Mouse (Mus musculus) limb, embryonic 11.5 days (tissue): ENCODE data around the gene Nacad. TPM values are rescaled to one million over a fixed set of nuclear protein-coding genes. Genes with fewer than 3 reads are reported as not detected.

Experiments
- ATAC-seq: fragments of 200-750 bp; cut with Nextera tagmentation; 2 replicates; pipeline ENCODE4 v1.8.0; 2017; ENCODE audit warnings: low read depth; ENCODE audit not compliant: insufficient number of reproducible peaks, low FRiP score, low TSS enrichment
- DNase-seq: peaks from one replicate; pipeline ENCODE4 v3.0.0-alpha.2; 2015; ENCODE audit warnings: low spot score
- H3K27ac ChIP-seq: fragments of 300-500 bp; sonication (generic); replicated peaks from 2 replicates; pipeline ENCODE4 v1.5.1; 2014; ENCODE audit warnings: low read depth, mild to moderate bottlenecking, low read length
- H3K27me3 ChIP-seq: fragments of 300-500 bp; sonication (generic); 2 replicates; pipeline ENCODE4 v1.6.1; 2014; ENCODE audit warnings: mild to moderate bottlenecking, low read length, mixed read lengths; ENCODE audit not compliant: control insufficient read depth, insufficient read depth
- H3K36me3 ChIP-seq: fragments of 300-500 bp; sonication (generic); 2 replicates; pipeline ENCODE4 v1.6.1; 2014; ENCODE audit warnings: mild to moderate bottlenecking, low read length, moderate library complexity, mixed read lengths; ENCODE audit not compliant: control insufficient read depth, insufficient read depth
- H3K4me1 ChIP-seq: fragments of 300-500 bp; sonication (generic); 2 replicates; pipeline ENCODE4 v1.6.1; 2014; ENCODE audit warnings: low read length, mixed read lengths; ENCODE audit not compliant: control insufficient read depth, insufficient read depth
- H3K4me2 ChIP-seq: fragments of 300-500 bp; sonication (generic); 2 replicates; pipeline ENCODE4 v1.6.1; 2014; ENCODE audit warnings: low read depth, mild to moderate bottlenecking, moderate library complexity; ENCODE audit not compliant: severe bottlenecking
- H3K4me3 ChIP-seq: fragments of 300-500 bp; sonication (generic); 2 replicates; pipeline ENCODE4 v1.5.1; 2014; ENCODE audit warnings: low read depth, low read length
- H3K9ac ChIP-seq: fragments of 300-500 bp; sonication (generic); 2 replicates; pipeline ENCODE4 v1.6.1; 2014; ENCODE audit warnings: mild to moderate bottlenecking, low read length
- H3K9me3 ChIP-seq: fragments of 300-500 bp; sonication (generic); 2 replicates; pipeline ENCODE4 v1.6.1; 2016; ENCODE audit warnings: low read length; ENCODE audit not compliant: control insufficient read depth
- WGBS: fragments of 180-500 bp; shearing (Covaris S2); extraction: QIAGEN DNeasy Blood & Tissue Kit; methylation state at CpG from one replicate; pipeline ENCODE4 v1.1.7; 2014; 5-methylcytosine and 5-hydroxymethylcytosine counted together
- polyA plus RNA-seq: library from polyadenylated mRNA; unstranded; fragments of >200 nt; fragmentation: Nextera tagmentation; extraction: Ambion mirVana; gene quantifications from 2 replicates; pipeline ENCODE4 v1.2.1, GENCODE M21; 2014

Nacad gene
- polyA plus RNA-seq, 1 experiment from 2014 or later: 1.1 TPM

DNA sequence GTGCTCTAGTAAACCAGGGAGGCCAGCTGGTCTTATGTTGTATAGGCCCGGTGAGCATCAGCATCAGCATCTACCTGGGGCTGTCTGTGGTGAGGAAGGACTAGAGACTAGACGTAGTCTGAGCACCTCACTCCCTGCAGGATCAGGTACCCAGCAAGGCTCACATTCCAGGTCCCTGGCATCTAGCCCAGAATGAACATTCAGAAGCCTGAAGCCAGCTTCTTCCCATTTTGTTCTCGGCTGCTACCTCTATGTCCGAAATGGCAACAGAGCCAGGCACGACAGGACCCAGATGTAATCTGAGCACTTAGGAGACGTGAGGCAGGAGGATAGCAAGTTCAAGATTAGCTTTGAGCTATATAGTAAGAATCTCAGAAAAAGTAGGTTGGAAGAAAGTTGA is 11.0 kb downstream of the Nacad start:
- no peak overlapping the region for H3K9ac ChIP-seq
- no peak for DNase-seq
- H3K4me2 ChIP-seq: no peak overlapping the region
- H3K9me3 ChIP-seq: no peaks in the 10 kb centered on the region
- H3K27ac ChIP-seq: no peak overlapping the region
- peaks cover 30% of the 10 kb centered on the region for H3K36me3 ChIP-seq
- no peak overlapping the region for H3K4me3 ChIP-seq
- no peak for ATAC-seq
- WGBS: 89% methylated on average over 6 of the region's 6 CpGs
- H3K27me3 ChIP-seq: no peaks in the 10 kb centered on the region
- peaks cover 3% of the 10 kb centered on the region for H3K4me1 ChIP-seq

DNA sequence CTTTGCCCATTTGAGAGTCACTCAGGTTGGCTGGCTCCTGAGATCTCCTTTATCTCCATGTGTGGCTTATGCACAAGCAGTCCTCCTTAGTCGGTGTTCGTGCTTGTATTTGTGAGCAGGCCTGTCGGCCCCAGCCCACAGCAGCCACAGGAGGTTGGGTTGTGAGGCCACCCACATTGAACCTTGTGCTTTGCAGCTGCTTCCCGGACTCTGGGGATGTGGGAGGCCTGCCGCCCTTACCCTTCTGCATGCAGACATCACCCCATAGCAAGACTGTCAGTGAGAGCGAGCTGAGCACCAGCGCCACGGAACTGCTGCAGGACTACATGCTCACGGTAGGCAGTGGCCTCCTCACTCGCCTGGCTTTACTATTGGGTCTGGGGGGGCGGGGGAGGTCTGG is 12.4 kb downstream of the Nacad start:
- no peak for ATAC-seq
- no peak overlapping the region for H3K27ac ChIP-seq
- H3K4me2 ChIP-seq: no peak overlapping the region
- peaks cover 34% of the 10 kb centered on the region for H3K36me3 ChIP-seq
- H3K4me3 ChIP-seq: no peak overlapping the region
- no peaks in the 10 kb centered on the region for H3K27me3 ChIP-seq
- H3K9me3 ChIP-seq: no peaks in the 10 kb centered on the region
- WGBS: 76% methylated on average over 11 of the region's 11 CpGs
- DNase-seq: no peak
- H3K9ac ChIP-seq: no peak overlapping the region
- H3K4me1 ChIP-seq: no peaks in the 10 kb centered on the region

DNA sequence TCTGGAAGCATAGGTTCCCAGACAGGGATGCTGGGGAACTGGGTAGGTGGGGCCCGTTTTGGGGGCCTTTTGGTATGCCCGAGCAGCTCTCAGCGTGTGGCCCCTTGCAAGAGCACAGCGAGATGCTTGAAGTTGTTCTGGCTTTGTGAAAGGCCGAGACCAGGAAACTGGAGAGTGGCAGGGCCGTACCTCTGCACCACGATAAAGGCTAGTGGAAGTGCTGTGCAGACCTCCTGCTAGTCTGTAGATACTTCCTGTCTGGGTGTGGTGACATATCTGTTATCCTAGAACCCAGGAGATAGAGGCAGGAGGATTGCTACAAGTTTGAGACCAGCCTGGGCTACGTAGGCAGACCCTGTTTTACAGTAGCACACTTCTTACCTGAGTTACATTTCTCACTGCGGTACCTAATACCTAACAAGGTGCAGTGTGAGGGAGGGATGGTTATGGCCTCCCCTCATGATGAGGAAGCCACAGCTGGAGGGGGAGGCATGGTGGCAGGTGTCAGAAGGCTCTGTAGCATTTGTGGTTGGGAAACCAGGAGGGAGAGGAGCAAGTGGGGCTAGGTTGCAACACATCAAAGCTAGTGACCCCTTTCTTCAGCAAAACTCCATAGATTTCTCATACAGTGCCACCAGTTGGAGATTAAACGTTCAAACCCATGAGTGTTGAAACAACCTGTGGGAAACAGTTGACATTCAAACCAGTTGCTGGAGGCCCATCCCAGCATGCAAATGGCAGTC is 14.7 kb downstream of the Nacad start:
- Histone ChIP-seq H3K4me2 (no peak overlapping the region), H3K27ac (no peak overlapping the region), H3K27me3 (no peaks in the 10 kb centered on the region), H3K36me3 (peaks cover 21% of the 10 kb centered on the region), H3K9ac (no peak overlapping the region), H3K4me3 (no peak overlapping the region), H3K4me1 (no peaks in the 10 kb centered on the region), H3K9me3 (no peaks in the 10 kb centered on the region)
- ATAC-seq (no peak), DNase-seq (no peak)
- WGBS: 92% methylated on average over 10 of the region's 10 CpGs

DNA sequence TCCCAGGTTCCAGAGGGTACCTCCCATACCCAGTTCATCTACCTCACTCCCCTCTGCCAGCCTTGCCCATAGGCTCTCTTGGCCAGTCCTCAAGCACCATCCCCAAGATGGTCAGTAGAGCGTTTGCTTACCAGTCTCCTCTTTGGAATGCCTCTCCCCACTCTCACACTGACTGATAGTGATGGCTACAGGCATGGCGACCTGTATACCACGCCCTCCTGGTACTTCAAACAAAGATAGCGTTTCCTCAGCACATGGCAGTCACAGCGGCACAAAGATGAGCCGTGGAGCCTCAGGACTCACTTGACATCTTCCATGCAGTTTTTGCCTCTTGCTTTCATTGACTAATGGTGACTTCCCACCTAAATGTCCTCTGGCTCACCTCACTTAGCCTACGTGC is 16.0 kb downstream of the Nacad start:
- ATAC-seq (no peak), DNase-seq (no peak)
- no peaks in the 10 kb centered on the region for H3K4me1 ChIP-seq
- 87% methylated on average over 7 of the region's 7 CpGs for WGBS
- H3K9me3 ChIP-seq: no peaks in the 10 kb centered on the region
- no peak overlapping the region for H3K4me2 ChIP-seq
- H3K4me3 ChIP-seq: no peak overlapping the region
- no peak overlapping the region for H3K9ac ChIP-seq
- H3K27me3 ChIP-seq: no peaks in the 10 kb centered on the region
- H3K27ac ChIP-seq: no peak overlapping the region
- H3K36me3 ChIP-seq: peaks cover 24% of the 10 kb centered on the region

DNA sequence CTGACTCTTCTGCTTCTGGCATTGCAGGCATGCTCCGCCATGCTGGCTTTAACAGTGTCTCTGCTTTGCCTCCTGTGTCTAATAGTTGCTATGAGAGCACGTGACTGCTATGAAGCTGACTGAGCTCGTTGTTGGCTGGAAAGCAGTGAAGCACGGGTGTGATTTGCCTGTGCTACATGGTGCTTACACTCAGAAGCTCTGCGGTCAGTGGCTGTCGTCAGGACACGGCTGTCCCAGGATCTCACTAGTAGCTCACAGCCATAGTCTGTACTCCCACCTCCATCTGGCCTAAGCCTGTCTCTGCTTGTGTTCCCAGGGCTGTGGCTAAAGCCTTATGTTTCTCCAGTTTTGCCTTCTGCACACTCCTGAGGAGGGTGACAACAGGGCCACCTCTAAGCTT is 17.6 kb downstream of the Nacad start:
- peaks cover 23% of the 10 kb centered on the region for H3K36me3 ChIP-seq
- H3K4me2 ChIP-seq: no peak overlapping the region
- no peak for ATAC-seq

DNA sequence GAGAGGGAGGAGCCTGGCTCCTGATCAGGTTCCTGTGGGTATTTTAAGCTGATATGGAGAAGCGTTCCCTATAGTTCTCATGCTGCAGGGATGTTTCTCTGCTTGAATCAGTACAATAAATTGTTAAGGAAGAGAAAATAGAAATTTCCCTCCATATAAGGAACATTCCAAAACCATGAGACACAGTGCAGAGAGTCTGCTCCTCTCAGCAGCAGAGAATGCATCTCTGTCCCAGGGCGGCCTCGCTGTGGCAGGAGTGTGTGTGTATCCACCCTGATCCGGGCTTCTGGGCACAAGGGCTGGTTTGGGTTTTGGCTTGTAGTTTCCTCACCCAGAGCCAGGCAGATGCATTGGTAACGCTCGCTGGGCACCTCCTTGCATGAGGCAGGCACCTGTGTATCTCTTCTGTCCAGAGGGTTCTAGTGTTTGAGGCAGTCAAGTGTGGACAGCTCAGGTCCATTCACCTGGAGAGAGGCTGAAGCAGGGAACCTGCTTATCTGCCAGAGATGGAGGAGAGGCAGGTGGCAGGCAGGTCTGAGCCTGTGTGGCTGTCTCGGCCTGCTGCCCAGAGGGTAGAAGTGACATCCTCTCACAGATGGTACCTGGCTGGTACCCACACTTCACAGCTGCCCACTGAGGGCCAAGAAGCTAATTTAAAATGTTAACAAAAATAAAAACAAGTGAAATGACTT is 18.5 kb downstream of the Nacad start:
- Histone ChIP-seq H3K4me2 (no peak overlapping the region), H3K4me3 (no peak overlapping the region), H3K27ac (no peak overlapping the region), H3K27me3 (no peaks in the 10 kb centered on the region), H3K9me3 (no peaks in the 10 kb centered on the region), H3K36me3 (peaks cover 22% of the 10 kb centered on the region), H3K4me1 (no peaks in the 10 kb centered on the region), H3K9ac (no peak overlapping the region)
- no peak for DNase-seq
- 91% methylated on average over 7 of the region's 7 CpGs for WGBS
- no peak for ATAC-seq

More for the DNA sequence above, 17.6 kb downstream of the Nacad start:
- Histone ChIP-seq H3K9ac (no peak overlapping the region), H3K9me3 (no peaks in the 10 kb centered on the region), H3K27ac (no peak overlapping the region), H3K4me3 (no peak overlapping the region), H3K4me1 (no peaks in the 10 kb centered on the region), H3K27me3 (no peaks in the 10 kb centered on the region)
- WGBS: 91% methylated on average over 7 of the region's 7 CpGs
- DNase-seq: no peak

DNA sequence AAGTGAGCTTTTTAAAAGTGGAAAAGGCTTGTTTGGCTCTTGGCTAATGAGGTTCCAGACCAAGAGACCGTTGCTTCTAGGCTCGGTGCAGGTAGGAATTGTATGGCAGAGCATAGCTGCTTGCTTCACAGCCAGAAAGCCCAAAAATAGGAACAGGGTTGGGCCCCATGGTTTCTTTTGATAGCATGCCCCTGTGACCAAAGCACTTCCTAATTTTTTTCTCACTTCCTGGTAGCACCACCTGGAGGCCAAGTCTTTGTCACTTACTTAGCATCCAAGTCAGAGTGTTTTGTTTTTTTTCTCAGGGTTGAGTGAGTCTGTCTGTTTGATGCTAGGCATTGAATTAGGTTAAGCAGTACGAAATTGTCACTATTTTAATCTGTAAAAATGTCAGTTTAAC is 19.2 kb downstream of the Nacad start:
- no peak overlapping the region for H3K9ac ChIP-seq
- H3K4me1 ChIP-seq: no peaks in the 10 kb centered on the region
- H3K27ac ChIP-seq: no peak overlapping the region
- H3K36me3 ChIP-seq: peaks cover 20% of the 10 kb centered on the region
- no peaks in the 10 kb centered on the region for H3K27me3 ChIP-seq
- H3K9me3 ChIP-seq: no peaks in the 10 kb centered on the region
- H3K4me2 ChIP-seq: no peak overlapping the region
- no peak overlapping the region for H3K4me3 ChIP-seq
- ATAC-seq (no peak), DNase-seq (no peak)
- 86% methylated on average over 3 of the region's 3 CpGs for WGBS

DNA sequence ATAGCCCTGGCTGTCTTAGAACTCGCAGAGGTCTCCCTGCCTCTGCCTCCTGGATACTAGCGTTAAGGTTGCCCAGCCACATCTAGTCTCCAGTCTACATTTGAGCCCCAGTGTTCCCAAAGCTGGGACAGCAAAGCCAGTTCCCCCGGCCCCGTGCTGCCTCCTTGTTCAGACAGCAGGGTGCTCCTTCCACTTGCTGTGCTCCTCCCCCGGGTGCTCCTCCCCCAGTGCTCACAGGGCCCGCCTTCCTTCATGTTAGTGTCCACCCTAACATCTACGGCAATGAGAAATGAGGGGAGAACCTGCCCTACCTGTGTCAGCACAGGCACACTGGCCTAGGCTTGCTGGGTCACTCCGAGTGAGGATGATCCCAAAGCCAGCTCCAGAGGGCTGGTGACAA is 20.1 kb downstream of the Nacad start:
- Histone ChIP-seq H3K36me3 (peaks cover 15% of the 10 kb centered on the region), H3K4me3 (no peak overlapping the region), H3K4me1 (no peaks in the 10 kb centered on the region), H3K9ac (no peak overlapping the region), H3K27me3 (no peaks in the 10 kb centered on the region), H3K4me2 (no peak overlapping the region), H3K9me3 (no peaks in the 10 kb centered on the region), H3K27ac (no peak overlapping the region)
- 94% methylated on average over 8 of the region's 8 CpGs for WGBS
- DNase-seq (no peak), ATAC-seq (no peak)
